Mouse (Mus musculus) bone marrow macrophage, adult 2 months (primary cell): ENCODE measurements around the gene Htra2. TPM values are rescaled to one million over a fixed set of nuclear protein-coding genes. Genes with fewer than 3 reads are reported as not detected.

Experiments
- H3K27ac ChIP-seq: 2 replicates; pipeline ENCODE4 v1.5.1; 2012; ENCODE audit warnings: low read depth, low read length; ENCODE audit not compliant: insufficient read depth
- H3K4me1 ChIP-seq: 2 replicates; pipeline ENCODE4 v1.6.1; 2012; ENCODE audit warnings: low read length; ENCODE audit not compliant: control insufficient read depth, insufficient read depth
- H3K4me3 ChIP-seq: 2 replicates; pipeline ENCODE4 v1.5.1; 2012; ENCODE audit warnings: mild to moderate bottlenecking, low read length, moderate library complexity; ENCODE audit not compliant: insufficient read depth
- CTCF ChIP-seq: IDR thresholded peaks from 2 replicates; pipeline ENCODE4 v1.5.1; 2012; ENCODE audit warnings: low read depth, mild to moderate bottlenecking, low read length, moderate library complexity
- POLR2A ChIP-seq: IDR thresholded peaks from 2 replicates; pipeline ENCODE4 v1.6.1; 2012; ENCODE audit warnings: mild to moderate bottlenecking, low read depth, low read length, borderline replicate concordance
- polyA plus RNA-seq: library from polyadenylated mRNA; stranded (reverse); fragments of >200 nt; gene quantifications from 2 replicates; pipeline ENCODE4 v1.2.4, GENCODE M21; 2012; ENCODE audit not compliant: missing spikeins, insufficient read depth, insufficient read length

The Htra2 gene
- polyA plus RNA-seq, 1 experiment: 90.8 TPM

- peaks cover 27% of the 10 kb centered on the region for H3K4me1 ChIP-seq
- TF ChIP-seq POLR2A (no peak), CTCF (no peak)
- no peak overlapping the region for H3K4me3 ChIP-seq
- no peak overlapping the region for H3K27ac ChIP-seq
Measured at GRCm38 (mm10) chr6:83023008-83023407, 32.1 kb downstream of the Htra2 start.

- Histone ChIP-seq H3K27ac (no peak overlapping the region), H3K4me3 (no peak overlapping the region), H3K4me1 (peaks cover 35% of the 10 kb centered on the region)
- TF ChIP-seq POLR2A (no peak), CTCF (no peak)
Measured at GRCm38 (mm10) chr6:83020836-83021593, 34.1 kb downstream of the Htra2 start.

GRCm38 (mm10) chr6:83020121-83020520, 35.0 kb downstream of the Htra2 start:
- peaks cover 34% of the 10 kb centered on the region for H3K4me1 ChIP-seq
- TF ChIP-seq POLR2A (no peak), CTCF (no peak)
- H3K4me3 ChIP-seq: no peak overlapping the region
- no peak overlapping the region for H3K27ac ChIP-seq

GRCm38 (mm10) chr6:83019044-83019443, 36.0 kb downstream of the Htra2 start:
- Histone ChIP-seq H3K27ac (no peak overlapping the region), H3K4me3 (no peak overlapping the region), H3K4me1 (peaks cover 28% of the 10 kb centered on the region)
- TF ChIP-seq CTCF (no peak), POLR2A (no peak)

GRCm38 (mm10) chr6:83017190-83017589, 37.9 kb downstream of the Htra2 start:
- Histone ChIP-seq H3K27ac (peak overlapping the region; percentile 88), H3K4me3 (peak overlapping the region; percentile 28; the same call in 1 of the 2 replicates), H3K4me1 (peaks cover 36% of the 10 kb centered on the region)
- no peak for TF ChIP-seq CTCF
- TF ChIP-seq POLR2A: no peak

- peaks cover 38% of the 10 kb centered on the region for H3K4me1 ChIP-seq
- H3K4me3 ChIP-seq: no peak overlapping the region
- TF ChIP-seq POLR2A (no peak), CTCF (no peak)
- H3K27ac ChIP-seq: no peak overlapping the region
Measured at GRCm38 (mm10) chr6:83015749-83016148, 39.3 kb downstream of the Htra2 start.

- Histone ChIP-seq H3K27ac (no peak overlapping the region; the same call in 1 of the 2 replicates), H3K4me3 (no peak overlapping the region)
Measured at GRCm38 (mm10) chr6:83014482-83015466, 40.3 kb downstream of the Htra2 start.

GRCm38 (mm10) chr6:83013444-83013843, 41.6 kb downstream of the Htra2 start:
- Histone ChIP-seq H3K27ac (peak overlapping the region; percentile 28), H3K4me3 (no peak overlapping the region), H3K4me1 (peaks cover 54% of the 10 kb centered on the region)
- TF ChIP-seq POLR2A (no peak), CTCF (no peak)

More at GRCm38 (mm10) chr6:83014482-83015466, 40.3 kb downstream of the Htra2 start:
- TF ChIP-seq CTCF: no peak
- no peak for TF ChIP-seq POLR2A
- peaks cover 45% of the 10 kb centered on the region for H3K4me1 ChIP-seq

GRCm38 (mm10) chr6:83011756-83012155, 43.3 kb downstream of the Htra2 start:
- Histone ChIP-seq H3K27ac (no peak overlapping the region), H3K4me1 (peaks cover 64% of the 10 kb centered on the region), H3K4me3 (no peak overlapping the region)
- TF ChIP-seq POLR2A: no peak
- no peak for TF ChIP-seq CTCF
